Mouse (Mus musculus): Measurements from ENCODE around the gene Gm49486.

Gm49486 gene

GRCm38 (mm10) chr15:79250236-79250635 lies 21.0 kb downstream of the Gm49486 start:
- H3K27me3 ChIP-seq (ENCODE audit: control insufficient read depth, insufficient read depth, low read length, poor library complexity, severe bottlenecking), result no peaks in the 10 kb centered on the region
- no peaks in the 10 kb centered on the region; the same call in 1 of the 2 replicates for H3K36me3 ChIP-seq (ENCODE audit: control insufficient read depth, insufficient read depth, low read length, poor library complexity, severe bottlenecking)
- no peak for DNase-seq (ENCODE audit: low read depth, low spot score)

GRCm38 (mm10) chr15:79251168-79251567 lies 22.0 kb downstream of the Gm49486 start:
- no peaks in the 10 kb centered on the region; the same call in 1 of the 2 replicates for H3K36me3 ChIP-seq (ENCODE audit: control insufficient read depth, insufficient read depth, low read length, poor library complexity, severe bottlenecking)
- DNase-seq (ENCODE audit: low read depth, low spot score), result no peak
- H3K27me3 ChIP-seq (ENCODE audit: control insufficient read depth, insufficient read depth, low read length, poor library complexity, severe bottlenecking), result no peaks in the 10 kb centered on the region

- Histone ChIP-seq H3K27me3 (ENCODE audit: control insufficient read depth, insufficient read depth, low read length, poor library complexity, severe bottlenecking) (no peaks in the 10 kb centered on the region), H3K36me3 (ENCODE audit: control insufficient read depth, insufficient read depth, low read length, poor library complexity, severe bottlenecking) (no peaks in the 10 kb centered on the region; the same call in 1 of the 2 replicates)
- DNase-seq (ENCODE audit: low read depth, low spot score), result no peak
Observed at GRCm38 (mm10) chr15:79251781-79252491, 22.7 kb downstream of the Gm49486 start.

DNA sequence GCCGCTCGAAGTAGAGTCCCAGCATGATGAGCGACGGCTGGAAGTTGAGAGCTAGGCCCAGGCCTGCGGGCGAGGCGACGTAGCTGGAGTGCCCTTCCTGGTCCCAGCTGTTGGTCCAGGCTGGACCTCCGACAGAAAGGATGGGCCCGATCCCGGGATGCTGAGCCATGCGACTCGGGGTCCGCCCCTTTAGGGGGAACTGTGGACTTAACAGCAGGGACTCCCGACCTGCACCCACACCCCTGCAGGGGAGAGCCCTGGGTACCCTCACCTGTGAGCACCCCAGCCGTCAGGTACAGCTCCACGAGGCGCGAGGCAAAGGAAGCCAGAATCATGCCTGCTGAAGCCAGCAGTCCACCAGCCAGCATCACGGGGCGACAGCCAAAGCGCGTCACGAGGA lies 23.4 kb downstream of the Gm49486 start:
- DNase-seq (ENCODE audit: low read depth, low spot score), result no peak
- Histone ChIP-seq H3K27me3 (ENCODE audit: control insufficient read depth, insufficient read depth, low read length, poor library complexity, severe bottlenecking) (no peaks in the 10 kb centered on the region), H3K36me3 (ENCODE audit: control insufficient read depth, insufficient read depth, low read length, poor library complexity, severe bottlenecking) (no peaks in the 10 kb centered on the region; the same call in 1 of the 2 replicates)

DNA sequence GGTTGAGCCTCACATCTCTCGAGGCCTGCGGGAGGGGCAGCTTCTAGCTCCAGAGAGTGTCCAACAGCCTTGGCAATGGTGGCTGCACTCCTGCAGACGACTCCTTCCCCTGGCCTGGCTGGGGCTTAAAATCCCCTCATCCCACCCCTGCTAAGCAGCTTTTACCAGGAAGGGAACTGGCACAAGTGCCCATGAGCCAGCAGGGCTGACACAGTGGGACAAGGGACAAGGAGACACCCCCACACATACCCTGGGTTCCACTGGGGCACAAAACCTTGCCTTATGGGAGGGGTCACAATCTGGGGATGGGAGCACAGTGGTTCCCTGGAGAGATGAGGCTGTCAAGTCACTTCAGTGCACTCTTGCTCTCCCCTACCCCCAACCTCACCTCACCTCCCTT lies 25.5 kb downstream of the Gm49486 start, which contains the start of gene Slc16a8:
Gene Slc16a8, minus strand, starts transcription at position 101 of the 400 bp plus-strand sequence.
- Histone ChIP-seq H3K36me3 (ENCODE audit: control insufficient read depth, insufficient read depth, low read length, poor library complexity, severe bottlenecking) (no peaks in the 10 kb centered on the region), H3K27me3 (ENCODE audit: control insufficient read depth, insufficient read depth, low read length, poor library complexity, severe bottlenecking) (no peaks in the 10 kb centered on the region)
- DNase-seq (ENCODE audit: low read depth, low spot score), result no peak

DNA sequence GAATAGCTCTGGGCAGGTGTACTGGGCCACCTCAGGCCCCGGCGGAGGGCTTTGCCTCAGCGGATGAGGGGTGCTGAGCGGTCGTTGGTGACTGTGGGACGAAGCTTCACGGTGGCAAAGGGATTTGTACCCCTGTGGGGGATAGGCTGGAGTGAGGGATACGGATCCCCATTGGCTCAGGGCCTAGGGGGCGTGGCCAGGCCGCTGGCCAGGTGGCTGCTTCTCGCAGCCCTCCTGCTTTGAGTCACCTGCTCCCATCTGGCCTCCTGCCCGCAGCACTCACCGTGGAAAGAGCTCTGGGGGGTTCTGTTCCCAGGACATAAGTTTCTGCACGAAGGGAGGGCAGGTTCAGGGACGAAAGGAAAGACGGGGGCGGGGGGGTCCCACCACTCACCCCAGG lies 29.3 kb downstream of the Gm49486 start:
- Histone ChIP-seq H3K36me3 (ENCODE audit: control insufficient read depth, insufficient read depth, low read length, poor library complexity, severe bottlenecking) (no peaks in the 10 kb centered on the region), H3K27me3 (ENCODE audit: control insufficient read depth, insufficient read depth, low read length, poor library complexity, severe bottlenecking) (peaks cover 2% of the 10 kb centered on the region; the same call in 1 of the 2 replicates)
- no peak for DNase-seq (ENCODE audit: low read depth, low spot score)

DNA sequence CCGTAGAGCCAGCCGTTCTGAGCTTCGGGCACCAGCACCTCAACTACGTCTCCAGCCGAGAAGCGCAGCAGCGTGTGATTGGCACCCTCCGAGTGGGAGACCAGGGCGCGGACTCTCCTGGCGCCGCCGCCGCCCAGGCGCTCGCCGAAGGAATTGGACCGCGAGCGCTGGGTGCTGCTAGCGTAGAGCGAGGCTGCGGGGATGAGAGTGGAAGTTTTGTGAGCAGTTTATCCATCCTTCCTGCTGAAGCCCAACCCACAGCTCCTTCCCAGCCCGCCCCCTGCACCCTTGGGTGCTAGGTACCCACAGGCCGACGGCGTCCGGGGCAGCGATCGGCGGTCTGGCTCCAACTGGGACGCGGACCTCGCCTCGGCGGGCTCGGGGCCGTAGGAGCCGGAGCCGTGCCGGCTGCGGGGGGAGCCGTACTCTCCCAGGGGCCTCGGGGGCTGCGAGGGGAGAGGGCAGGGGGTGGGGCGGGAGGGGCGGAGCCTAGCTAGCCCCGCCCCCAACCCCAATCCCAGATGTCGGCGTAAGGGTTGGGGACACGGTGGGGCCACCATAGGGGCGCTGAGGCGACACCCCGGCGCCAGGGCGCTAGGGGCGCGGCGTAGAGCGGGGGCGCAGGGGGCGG lies 32.0 kb downstream of the Gm49486 start:
- Histone ChIP-seq H3K36me3 (ENCODE audit: control insufficient read depth, insufficient read depth, low read length, poor library complexity, severe bottlenecking) (no peaks in the 10 kb centered on the region), H3K27me3 (ENCODE audit: control insufficient read depth, insufficient read depth, low read length, poor library complexity, severe bottlenecking) (peaks cover 2% of the 10 kb centered on the region; the same call in 1 of the 2 replicates)
- no peak for DNase-seq (ENCODE audit: low read depth, low spot score)

DNA sequence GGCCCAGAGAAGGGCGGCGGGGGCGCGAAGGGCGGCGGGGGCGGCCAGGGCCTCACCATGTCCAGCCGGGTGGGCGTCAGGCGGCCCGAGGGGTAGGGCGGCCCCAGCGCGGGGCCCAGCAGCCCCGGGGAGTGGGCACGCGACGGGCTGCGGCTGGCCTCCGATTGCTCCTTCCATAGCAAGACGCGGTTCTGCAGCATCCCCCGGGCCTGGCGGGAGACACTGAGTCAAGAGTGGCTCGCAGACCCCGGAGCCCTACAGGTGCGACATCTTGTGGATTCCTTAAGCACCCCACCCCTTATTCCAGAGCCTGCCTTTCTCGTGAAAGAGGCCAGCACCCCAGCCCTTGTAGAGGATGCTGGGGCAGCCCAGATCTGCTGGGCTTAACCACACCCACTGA lies 32.6 kb downstream of the Gm49486 start:
- Histone ChIP-seq H3K27me3 (ENCODE audit: control insufficient read depth, insufficient read depth, low read length, poor library complexity, severe bottlenecking) (peaks cover 2% of the 10 kb centered on the region; the same call in 1 of the 2 replicates), H3K36me3 (ENCODE audit: control insufficient read depth, insufficient read depth, low read length, poor library complexity, severe bottlenecking) (no peaks in the 10 kb centered on the region)
- no peak for DNase-seq (ENCODE audit: low read depth, low spot score)

DNA sequence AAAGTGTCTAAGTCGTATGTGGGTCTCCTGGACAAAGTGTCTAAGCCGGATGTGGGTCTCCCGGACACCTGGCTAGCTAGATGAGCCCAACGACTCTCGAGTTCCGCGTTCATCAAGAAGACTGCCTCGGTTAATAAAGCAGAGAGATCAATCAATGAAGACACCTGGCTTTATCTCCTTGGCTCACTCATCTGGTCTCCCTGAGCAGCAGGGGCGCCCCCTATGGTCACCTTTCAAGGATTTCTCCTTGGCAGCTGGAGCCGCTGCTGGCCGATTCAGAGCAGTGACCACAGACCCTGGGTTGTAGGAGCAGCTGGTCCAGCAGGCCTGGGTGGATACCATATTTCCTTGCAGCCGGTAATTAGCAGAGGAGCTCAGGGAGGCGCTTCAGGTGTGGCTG lies 33.2 kb downstream of the Gm49486 start:
- H3K36me3 ChIP-seq (ENCODE audit: control insufficient read depth, insufficient read depth, low read length, poor library complexity, severe bottlenecking), result no peaks in the 10 kb centered on the region
- H3K27me3 ChIP-seq (ENCODE audit: control insufficient read depth, insufficient read depth, low read length, poor library complexity, severe bottlenecking), result peaks cover 2% of the 10 kb centered on the region; the same call in 1 of the 2 replicates
- DNase-seq (ENCODE audit: low read depth, low spot score), result peak; percentile 32

DNA sequence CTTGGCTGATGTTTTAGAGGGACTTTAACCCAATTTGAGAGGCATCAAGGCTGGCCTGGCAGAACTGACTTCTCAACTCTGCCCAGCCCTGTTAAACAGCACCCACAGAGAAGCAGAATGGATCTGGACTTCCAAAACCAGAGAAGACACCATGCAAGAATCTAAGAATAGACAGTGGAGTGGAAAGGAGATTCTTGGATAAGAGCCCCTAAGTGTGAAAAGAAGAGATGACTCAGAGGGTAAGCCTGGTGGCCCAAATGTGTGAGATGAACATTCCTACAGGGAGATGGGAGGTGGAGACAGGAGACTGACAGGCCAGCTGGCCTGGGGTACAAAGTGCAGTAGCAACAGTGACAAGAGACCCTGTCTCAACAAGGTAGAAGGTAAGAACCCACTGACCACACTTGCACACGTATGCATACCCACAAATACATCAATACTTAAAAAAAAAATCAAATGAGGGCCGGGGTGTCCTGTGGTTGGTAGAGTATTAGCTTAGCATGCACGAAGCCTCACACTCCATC lies 33.7 kb downstream of the Gm49486 start:
- no peak for DNase-seq (ENCODE audit: low read depth, low spot score)
- Histone ChIP-seq H3K27me3 (ENCODE audit: control insufficient read depth, insufficient read depth, low read length, poor library complexity, severe bottlenecking) (peaks cover 2% of the 10 kb centered on the region; the same call in 1 of the 2 replicates), H3K36me3 (ENCODE audit: control insufficient read depth, insufficient read depth, low read length, poor library complexity, severe bottlenecking) (no peaks in the 10 kb centered on the region)

- no peaks in the 10 kb centered on the region for H3K36me3 ChIP-seq (ENCODE audit: control insufficient read depth, insufficient read depth, low read length, poor library complexity, severe bottlenecking)
- DNase-seq (ENCODE audit: low read depth, low spot score), result no peak
- H3K27me3 ChIP-seq (ENCODE audit: control insufficient read depth, insufficient read depth, low read length, poor library complexity, severe bottlenecking), result peaks cover 2% of the 10 kb centered on the region; the same call in 1 of the 2 replicates
Observed at GRCm38 (mm10) chr15:79263726-79264125, 34.5 kb downstream of the Gm49486 start.

DNA sequence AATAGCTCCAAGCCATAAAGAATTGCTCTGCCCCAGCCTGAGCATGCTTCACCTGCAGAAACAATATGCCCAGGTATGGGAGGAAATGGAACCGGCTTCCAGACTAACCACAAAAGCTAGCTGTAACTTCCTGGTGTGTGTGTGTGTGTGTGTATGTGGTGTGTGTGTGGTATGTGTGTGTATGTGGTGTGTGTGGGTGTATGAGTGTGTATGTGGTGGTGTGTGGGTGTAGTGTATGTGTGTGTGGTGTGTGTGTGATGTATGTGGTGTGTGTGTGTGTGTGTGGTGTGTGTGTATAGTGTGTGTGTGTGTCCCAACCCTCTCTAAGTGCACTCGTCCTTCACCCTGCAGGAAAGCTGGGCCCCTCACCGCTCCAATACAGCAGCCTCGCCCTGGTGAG lies 36.2 kb downstream of the Gm49486 start:
- Histone ChIP-seq H3K27me3 (ENCODE audit: control insufficient read depth, insufficient read depth, low read length, poor library complexity, severe bottlenecking) (peaks cover 2% of the 10 kb centered on the region; the same call in 1 of the 2 replicates), H3K36me3 (ENCODE audit: control insufficient read depth, insufficient read depth, low read length, poor library complexity, severe bottlenecking) (no peaks in the 10 kb centered on the region)
- no peak for DNase-seq (ENCODE audit: low read depth, low spot score)

DNA sequence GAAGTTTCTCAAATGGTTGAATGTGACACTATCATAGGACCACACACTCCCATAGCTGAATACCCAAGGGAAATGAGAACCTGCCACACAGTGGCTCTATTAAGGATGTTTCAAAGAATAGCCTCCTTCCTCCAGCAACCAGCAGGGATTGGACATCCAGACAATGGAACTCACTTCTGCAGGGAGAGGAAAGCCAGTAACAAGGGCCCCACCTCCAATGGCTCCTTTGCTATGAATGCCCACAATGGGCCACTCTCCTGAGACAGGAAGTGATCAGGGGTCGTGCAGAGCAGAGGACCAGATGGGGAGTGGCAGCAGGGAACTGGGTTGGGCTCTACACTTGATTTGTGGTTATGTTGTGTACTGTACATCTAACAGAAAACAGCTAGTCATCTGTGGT lies 39.3 kb downstream of the Gm49486 start:
- H3K36me3 ChIP-seq (ENCODE audit: control insufficient read depth, insufficient read depth, low read length, poor library complexity, severe bottlenecking), result no peaks in the 10 kb centered on the region
- no peaks in the 10 kb centered on the region for H3K27me3 ChIP-seq (ENCODE audit: control insufficient read depth, insufficient read depth, low read length, poor library complexity, severe bottlenecking)
- DNase-seq (ENCODE audit: low read depth, low spot score), result no peak

GRCm38 (mm10) chr15:79270317-79271123 lies 41.3 kb downstream of the Gm49486 start:
- DNase-seq (ENCODE audit: low read depth, low spot score), result peak; percentile 82
- no peaks in the 10 kb centered on the region for H3K36me3 ChIP-seq (ENCODE audit: control insufficient read depth, insufficient read depth, low read length, poor library complexity, severe bottlenecking)
- no peaks in the 10 kb centered on the region for H3K27me3 ChIP-seq (ENCODE audit: control insufficient read depth, insufficient read depth, low read length, poor library complexity, severe bottlenecking)

Measured in splenic B cell, adult 2 months (primary cell).